In the genomic region with DNA sequence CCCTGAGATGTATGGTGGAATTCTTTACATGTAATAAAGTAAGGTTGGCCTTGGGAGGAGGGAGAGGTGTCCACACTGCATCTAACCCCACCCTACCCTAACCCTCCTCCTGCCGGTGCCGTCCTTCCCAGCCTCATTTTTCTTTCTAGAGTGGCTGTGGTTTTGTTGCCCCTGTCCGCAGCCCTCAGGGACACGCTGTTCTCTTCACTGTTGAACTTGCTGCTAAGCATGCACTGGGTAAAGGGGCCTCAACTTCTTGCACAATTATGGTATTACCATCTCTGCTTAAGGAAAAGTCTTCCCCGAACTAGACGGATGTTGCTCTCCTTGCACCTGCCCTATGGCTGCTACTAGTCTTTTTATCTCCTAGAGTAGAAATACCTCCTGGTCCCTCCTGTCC, we compare ENCODE assay signal across 8 mouse cellular contexts.
DNase-seq lines count a peak whose midpoint lies in the region; ATAC-seq and TF ChIP-seq lines count a peak whose summit lies in the region.

No protein-coding gene starts in this region.

- H3K36me3 ChIP-seq in forebrain, embryonic 11.5 days (ENCODE audit: control insufficient read depth, insufficient read depth, low read length), result no peaks in the 10 kb centered on the region
- H3K36me3 ChIP-seq in forebrain, postnatal 0 days (ENCODE audit: insufficient read depth), result no peaks in the 10 kb centered on the region
- no peaks in the 10 kb centered on the region for H3K36me3 ChIP-seq in E14TG2a.4 (ENCODE audit: insufficient read depth, low read length)
- H3K36me3 ChIP-seq in hindbrain, embryonic 15.5 days, result no peaks in the 10 kb centered on the region

- no peak for TF ChIP-seq CTCF in forebrain, postnatal 0 days (IDR thresholded peaks at IDR 0.05; ENCODE audit: low read depth)
- TF ChIP-seq CTCF in E14TG2a.4 (conservative IDR thresholded peaks at IDR 0.05; ENCODE audit: low read length), result no peak

- H3K27me3 ChIP-seq in forebrain, embryonic 11.5 days (ENCODE audit: control insufficient read depth, insufficient read depth, low read length), result peaks cover 3% of the 10 kb centered on the region; the same call in 1 of the 2 replicates
- no peaks in the 10 kb centered on the region for H3K27me3 ChIP-seq in forebrain, postnatal 0 days (ENCODE audit: insufficient read depth, low read length)
- H3K27me3 ChIP-seq in E14TG2a.4 (ENCODE audit: insufficient read depth, low read length), result peaks cover 13% of the 10 kb centered on the region
- peaks cover 12% of the 10 kb centered on the region for H3K27me3 ChIP-seq in hindbrain, embryonic 15.5 days

- ATAC-seq in forebrain, embryonic 11.5 days (replicated peaks; ENCODE audit: low FRiP score), result no peak
- ATAC-seq in forebrain, postnatal 0 days, result no peak
- no peak for ATAC-seq in hindbrain, embryonic 15.5 days (ENCODE audit: low FRiP score, low read depth)
- ATAC-seq in erythroid progenitor cell, adult 5-6 weeks (replicated peaks; ENCODE audit: low FRiP score, poor library complexity, severe bottlenecking), result no peak

- H3K4me3 ChIP-seq in forebrain, embryonic 11.5 days (ENCODE audit: low read depth, low read length), result no peak overlapping the region
- no peak overlapping the region for H3K4me3 ChIP-seq in forebrain, postnatal 0 days (ENCODE audit: low read depth, low read length)
- H3K4me3 ChIP-seq in E14TG2a.4 (replicated peaks; ENCODE audit: low read length), result peak overlapping the region; percentile 83
- H3K4me3 ChIP-seq in hindbrain, embryonic 15.5 days, result peak overlapping the region; percentile 47

- WGBS in forebrain, embryonic 11.5 days, result 59% methylated on average over 6 of the region's 6 CpGs
- WGBS in forebrain, postnatal 0 days, result 51% methylated on average over 6 of the region's 6 CpGs
- 55% methylated on average over 6 of the region's 6 CpGs for WGBS in hindbrain, embryonic 15.5 days

- H3K27ac ChIP-seq in forebrain, embryonic 11.5 days (ENCODE audit: low read depth, low read length), result no peak overlapping the region
- no peak overlapping the region for H3K27ac ChIP-seq in forebrain, postnatal 0 days (ENCODE audit: low read depth, low read length)
- H3K27ac ChIP-seq in hindbrain, embryonic 15.5 days (replicated peaks), result no peak overlapping the region

- no peak for DNase-seq in forebrain, embryonic 11.5 days (ENCODE audit: low spot score)
- DNase-seq in forebrain, postnatal 0 days, result no peak
- peak; percentile 37 for DNase-seq in lung, postnatal 25 days (ENCODE audit: low spot score)
- no peak for DNase-seq in gastrocnemius, postnatal 25 days
- DNase-seq in right cerebral cortex, postnatal 36 days (ENCODE audit: low spot score in 2 of 2), result no peak

- no peak overlapping the region for H3K9ac ChIP-seq in forebrain, embryonic 11.5 days (ENCODE audit: low read length)
- no peak overlapping the region for H3K9ac ChIP-seq in forebrain, postnatal 0 days
- no peak overlapping the region for H3K9ac ChIP-seq in hindbrain, embryonic 15.5 days

- H3K9me3 ChIP-seq in forebrain, embryonic 11.5 days (ENCODE audit: control insufficient read depth, low read length), result no peaks in the 10 kb centered on the region
- H3K9me3 ChIP-seq in forebrain, postnatal 0 days (ENCODE audit: low read length), result no peaks in the 10 kb centered on the region
- H3K9me3 ChIP-seq in E14TG2a.4 (ENCODE audit: low read length), result no peaks in the 10 kb centered on the region
- no peaks in the 10 kb centered on the region for H3K9me3 ChIP-seq in hindbrain, embryonic 15.5 days

- H3K4me1 ChIP-seq in forebrain, embryonic 11.5 days (replicated peaks; ENCODE audit: control insufficient read depth, insufficient read depth, low read length), result 0 out of 2 replicates have a peak, but pooled peaks cover 3% of the 10 kb centered on the region
- H3K4me1 ChIP-seq in forebrain, postnatal 0 days (ENCODE audit: insufficient read depth), result no peaks in the 10 kb centered on the region
- peaks cover 36% of the 10 kb centered on the region for H3K4me1 ChIP-seq in E14TG2a.4 (replicated peaks; ENCODE audit: low read depth, low read length)
- 0 out of 2 replicates have a peak, but pooled peaks cover 8% of the 10 kb centered on the region for H3K4me1 ChIP-seq in hindbrain, embryonic 15.5 days (replicated peaks)

- H3K4me2 ChIP-seq in forebrain, embryonic 11.5 days (ENCODE audit: low read depth, low read length, severe bottlenecking), result peak overlapping the region; percentile 89
- H3K4me2 ChIP-seq in forebrain, postnatal 0 days (ENCODE audit: low read depth), result no peak overlapping the region
- H3K4me2 ChIP-seq in hindbrain, embryonic 15.5 days, result peak overlapping the region; percentile 97

Comparison
In these comparisons a context has a peak if more than half of its experiments do, and no peak if none do; other contexts are left out.
1. H3K4me3 ChIP-seq: peak in E14TG2a.4 (single experiment) and hindbrain, embryonic 15.5 days (single experiment); none in forebrain, embryonic 11.5 days (single experiment) and forebrain, postnatal 0 days (single experiment).